Mouse (Mus musculus) intestine, embryonic 15.5 days (tissue): ENCODE results near the gene Tldc2. TPM values are rescaled to one million over a fixed set of nuclear protein-coding genes. Genes with fewer than 3 reads are reported as not detected.

Source experiments
- ATAC-seq: fragments of 200-750 bp; cut with Nextera tagmentation; 2 replicates; pipeline ENCODE4 v1.8.0; 2017; ENCODE audit warnings: moderate TSS enrichment, moderate library complexity
- H3K27ac ChIP-seq: fragments of 300-500 bp; sonication (generic); 2 replicates; pipeline ENCODE4 v1.5.1; 2015; ENCODE audit warnings: mild to moderate bottlenecking, inconsistent platforms
- H3K27me3 ChIP-seq: fragments of 300-500 bp; sonication (generic); replicated peaks from 2 replicates; pipeline ENCODE4 v1.6.1; 2015; ENCODE audit warnings: inconsistent platforms
- H3K36me3 ChIP-seq: fragments of 300-500 bp; sonication (generic); 2 replicates; pipeline ENCODE4 v1.6.1; 2015; ENCODE audit warnings: inconsistent platforms
- H3K4me1 ChIP-seq: fragments of 300-500 bp; sonication (generic); replicated peaks from 2 replicates; pipeline ENCODE4 v1.6.1; 2015; ENCODE audit warnings: inconsistent platforms
- H3K4me2 ChIP-seq: fragments of 300-500 bp; sonication (generic); replicated peaks from 2 replicates; pipeline ENCODE4 v1.6.1; 2015; ENCODE audit warnings: mild to moderate bottlenecking, inconsistent platforms
- H3K4me3 ChIP-seq: fragments of 300-500 bp; sonication (generic); replicated peaks from 2 replicates; pipeline ENCODE4 v1.5.1; 2015; ENCODE audit warnings: inconsistent platforms
- H3K9ac ChIP-seq: fragments of 300-500 bp; sonication (generic); 2 replicates; pipeline ENCODE4 v1.6.1; 2015; ENCODE audit warnings: inconsistent platforms
- H3K9me3 ChIP-seq: fragments of 300-500 bp; sonication (generic); 2 replicates; pipeline ENCODE4 v1.6.1; 2016; ENCODE audit warnings: inconsistent platforms
- WGBS: fragments of 180-500 bp; shearing (Covaris S2); methylation state at CpG from one replicate; pipeline ENCODE4 v1.1.7; 2015; 5-methylcytosine and 5-hydroxymethylcytosine counted together
- polyA plus RNA-seq: library from polyadenylated mRNA; unstranded; fragments of >200 nt; fragmentation: Nextera tagmentation; extraction: Ambion mirVana; gene quantifications from 2 replicates; pipeline ENCODE4 v1.2.1, GENCODE M21; 2015

Tldc2 gene
- polyA plus RNA-seq, 1 experiment from 2014 or later: not detected

- 79% methylated on average over 9 of the region's 9 CpGs for WGBS
- Histone ChIP-seq H3K9ac (no peak overlapping the region), H3K9me3 (no peaks in the 10 kb centered on the region), H3K4me2 (peak overlapping the region; percentile 85; the same call in 1 of the 2 replicates), H3K4me1 (peaks cover 79% of the 10 kb centered on the region), H3K27ac (0 out of 2 replicates have a peak overlapping the region, but pooled peaks have one; percentile 58), H3K4me3 (no peak overlapping the region), H3K27me3 (no peaks in the 10 kb centered on the region), H3K36me3 (no peaks in the 10 kb centered on the region)
- no peak for ATAC-seq
Observed at GRCm38 (mm10) chr2:157074186-157074724, 12.6 kb upstream of the Tldc2 start.

DNA sequence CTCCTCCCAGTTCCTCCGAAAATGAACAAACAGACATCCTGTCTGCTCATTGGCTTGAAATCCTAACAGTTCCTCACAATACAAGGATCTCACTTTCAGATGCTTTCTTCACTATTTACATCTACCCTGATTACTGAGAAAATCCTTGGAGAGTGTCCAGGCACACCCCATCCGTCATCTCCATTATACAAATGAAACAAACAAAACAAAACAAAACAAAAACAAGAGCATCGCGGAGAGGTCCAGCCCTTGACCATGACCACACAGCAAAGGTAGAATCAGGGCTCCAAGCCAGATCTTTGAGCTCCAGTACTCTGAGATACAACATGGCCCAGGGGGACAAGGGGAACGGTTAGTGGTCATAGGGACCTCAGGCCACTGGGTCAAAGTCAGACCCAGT lies 12.1 kb upstream of the Tldc2 start:
- Histone ChIP-seq H3K4me3 (no peak overlapping the region), H3K27ac (0 out of 2 replicates have a peak overlapping the region, but pooled peaks have one; percentile 58), H3K9me3 (no peaks in the 10 kb centered on the region), H3K4me2 (peak overlapping the region; percentile 85; the same call in 1 of the 2 replicates), H3K36me3 (no peaks in the 10 kb centered on the region), H3K4me1 (peaks cover 78% of the 10 kb centered on the region), H3K9ac (no peak overlapping the region), H3K27me3 (no peaks in the 10 kb centered on the region)
- ATAC-seq: no peak
- 63% methylated on average over 5 of the region's 5 CpGs for WGBS

- no peak overlapping the region for H3K4me3 ChIP-seq
- no peak overlapping the region for H3K9ac ChIP-seq
- no peaks in the 10 kb centered on the region for H3K36me3 ChIP-seq
- peak overlapping the region; percentile 27; the same call in 1 of the 2 replicates for H3K27ac ChIP-seq
- ATAC-seq: no peak
- peaks cover 75% of the 10 kb centered on the region for H3K4me1 ChIP-seq
- H3K4me2 ChIP-seq: peak overlapping the region; percentile 85
- H3K27me3 ChIP-seq: no peaks in the 10 kb centered on the region
- no peaks in the 10 kb centered on the region for H3K9me3 ChIP-seq
- 77% methylated on average over 3 of the region's 3 CpGs for WGBS
Observed at GRCm38 (mm10) chr2:157075226-157075625, 11.6 kb upstream of the Tldc2 start.

- WGBS: 41% methylated on average over 3 of the region's 3 CpGs
- Histone ChIP-seq H3K27me3 (no peaks in the 10 kb centered on the region), H3K9me3 (no peaks in the 10 kb centered on the region), H3K36me3 (no peaks in the 10 kb centered on the region), H3K4me2 (peak overlapping the region; percentile 85), H3K27ac (peak overlapping the region; percentile 27; the same call in 1 of the 2 replicates), H3K4me3 (no peak overlapping the region; the same call in 1 of the 2 replicates), H3K4me1 (peaks cover 71% of the 10 kb centered on the region), H3K9ac (no peak overlapping the region)
- no peak for ATAC-seq
Observed at GRCm38 (mm10) chr2:157075685-157076084, 11.2 kb upstream of the Tldc2 start.

GRCm38 (mm10) chr2:157076585-157076984 lies 10.3 kb upstream of the Tldc2 start:
- WGBS: 74% methylated on average over 7 of the region's 7 CpGs
- Histone ChIP-seq H3K27me3 (no peaks in the 10 kb centered on the region), H3K9ac (0 out of 2 replicates have a peak overlapping the region, but pooled peaks have one; percentile 89), H3K4me3 (no peak overlapping the region; the same call in 1 of the 2 replicates), H3K27ac (0 out of 2 replicates have a peak overlapping the region, but pooled peaks have one; percentile 9), H3K9me3 (no peaks in the 10 kb centered on the region), H3K4me1 (peaks cover 62% of the 10 kb centered on the region), H3K36me3 (no peaks in the 10 kb centered on the region), H3K4me2 (peak overlapping the region; percentile 85)
- ATAC-seq: no peak

GRCm38 (mm10) chr2:157077160-157077559 lies 9.7 kb upstream of the Tldc2 start:
- no peaks in the 10 kb centered on the region for H3K9me3 ChIP-seq
- H3K4me1 ChIP-seq: peaks cover 56% of the 10 kb centered on the region
- no peaks in the 10 kb centered on the region for H3K27me3 ChIP-seq
- peak overlapping the region; percentile 89 for H3K9ac ChIP-seq
- H3K4me2 ChIP-seq: peak overlapping the region; percentile 85
- no peaks in the 10 kb centered on the region for H3K36me3 ChIP-seq
- peak overlapping the region; percentile 95 for H3K27ac ChIP-seq
- WGBS: 22% methylated on average over 5 of the region's 5 CpGs
- peak overlapping the region; percentile 88 for H3K4me3 ChIP-seq
- no peak for ATAC-seq

- H3K36me3 ChIP-seq: no peaks in the 10 kb centered on the region
Observed at GRCm38 (mm10) chr2:157077641-157078058, 9.2 kb upstream of the Tldc2 start.

DNA sequence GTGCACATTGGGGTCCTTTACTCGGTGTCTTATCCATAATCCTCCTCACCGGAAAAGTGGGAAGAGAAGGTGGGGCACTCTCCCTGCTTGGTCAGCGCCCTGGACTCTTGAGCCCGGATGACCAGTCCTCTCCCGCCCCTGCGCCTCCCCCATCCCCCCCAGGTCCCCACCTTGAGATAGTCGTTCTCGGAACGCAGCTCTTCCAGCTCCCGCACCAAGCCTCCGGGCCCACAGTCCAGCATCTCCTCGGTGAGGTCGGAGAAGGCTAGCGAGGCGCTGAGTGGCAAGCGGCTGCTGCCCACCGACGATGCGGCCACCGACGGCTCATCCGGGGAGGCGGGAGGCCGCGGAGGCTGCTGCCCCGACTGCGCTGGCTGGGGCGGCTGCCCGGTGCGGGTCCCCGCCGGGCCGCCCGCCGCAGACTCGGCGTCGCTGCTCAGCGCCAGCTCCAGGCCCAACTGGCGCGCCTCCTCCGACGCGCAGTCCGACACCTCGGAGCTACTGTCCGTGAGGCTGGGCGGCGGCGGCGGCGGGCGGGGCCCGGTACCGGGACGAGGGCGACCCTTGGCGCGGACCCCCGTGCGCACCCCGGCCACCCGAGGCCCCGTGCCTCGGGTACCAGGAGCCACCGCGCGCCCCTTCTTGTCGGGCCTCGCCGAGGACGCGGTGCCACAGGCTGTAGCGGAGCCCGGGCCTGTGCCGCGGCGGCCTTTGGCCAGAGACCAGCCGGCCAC lies 8.6 kb upstream of the Tldc2 start:
- WGBS: under 1% methylated on average over 68 of the region's 79 CpGs
- no peaks in the 10 kb centered on the region for H3K27me3 ChIP-seq
- no peaks in the 10 kb centered on the region for H3K36me3 ChIP-seq
- H3K9me3 ChIP-seq: no peaks in the 10 kb centered on the region
- H3K9ac ChIP-seq: peak overlapping the region; percentile 89
- H3K4me3 ChIP-seq: peak overlapping the region; percentile 88
- H3K27ac ChIP-seq: peak overlapping the region; percentile 95
- H3K4me2 ChIP-seq: peak overlapping the region; percentile 85
- ATAC-seq: no peak
- H3K4me1 ChIP-seq: peaks cover 45% of the 10 kb centered on the region

More at GRCm38 (mm10) chr2:157077641-157078058, 9.2 kb upstream of the Tldc2 start:
- Histone ChIP-seq H3K27ac (peak overlapping the region; percentile 95), H3K4me3 (peak overlapping the region; percentile 88), H3K4me1 (peaks cover 51% of the 10 kb centered on the region), H3K27me3 (no peaks in the 10 kb centered on the region), H3K4me2 (peak overlapping the region; percentile 85), H3K9me3 (no peaks in the 10 kb centered on the region), H3K9ac (peak overlapping the region; percentile 89)
- peak; percentile 23 for ATAC-seq
- 3% methylated on average over 15 of the region's 15 CpGs for WGBS

GRCm38 (mm10) chr2:157078793-157079700 lies 7.8 kb upstream of the Tldc2 start, which contains the start of gene Soga1:
TSS of gene Soga1 (minus strand) at chr2:157079254.
- Histone ChIP-seq H3K36me3 (no peaks in the 10 kb centered on the region), H3K9ac (peak within 1 kb of the TSS; percentile 89), H3K9me3 (no peaks in the 10 kb centered on the region), H3K4me2 (peak within 1 kb of the TSS; percentile 85), H3K4me3 (peak within 1 kb of the TSS; percentile 88), H3K4me1 (peaks cover 37% of the 10 kb centered on the region), H3K27me3 (no peaks in the 10 kb centered on the region), H3K27ac (peak within 1 kb of the TSS; percentile 95)
- peak; percentile 90 for ATAC-seq
- WGBS: under 1% methylated on average over 135 of the region's 136 CpGs

GRCm38 (mm10) chr2:157079701-157080180 lies 7.1 kb upstream of the Tldc2 start:
- H3K9me3 ChIP-seq: no peaks in the 10 kb centered on the region
- H3K4me2 ChIP-seq: peak overlapping the region; percentile 85
- H3K36me3 ChIP-seq: no peaks in the 10 kb centered on the region
- peak overlapping the region; percentile 89 for H3K9ac ChIP-seq
- 10% methylated on average over 16 of the region's 16 CpGs for WGBS
- H3K27me3 ChIP-seq: no peaks in the 10 kb centered on the region
- no peak for ATAC-seq
- peaks cover 31% of the 10 kb centered on the region for H3K4me1 ChIP-seq
- H3K4me3 ChIP-seq: peak overlapping the region; percentile 88
- peak overlapping the region; percentile 95 for H3K27ac ChIP-seq

DNA sequence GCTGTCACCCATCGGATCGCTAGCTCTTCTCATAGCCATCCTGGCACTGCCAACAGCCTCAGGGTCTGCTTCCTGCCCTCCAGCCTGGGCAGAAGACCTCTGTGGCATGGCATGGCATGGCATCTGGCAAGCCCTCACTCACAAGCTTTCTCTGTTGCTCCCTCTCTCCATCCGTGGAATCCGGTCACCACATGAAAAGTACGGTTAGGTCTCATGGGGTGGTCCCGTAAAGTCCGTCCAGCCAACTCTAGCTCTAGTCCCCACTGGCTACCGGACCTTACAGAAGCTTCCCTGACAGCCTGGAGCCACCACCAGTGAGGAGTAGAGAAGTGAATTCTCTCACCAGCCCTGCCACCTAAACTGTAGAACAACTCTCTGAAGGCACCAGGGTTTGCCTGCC lies 5.5 kb upstream of the Tldc2 start:
- Histone ChIP-seq H3K4me2 (no peak overlapping the region), H3K9ac (no peak overlapping the region), H3K27me3 (no peaks in the 10 kb centered on the region), H3K27ac (no peak overlapping the region), H3K4me3 (no peak overlapping the region), H3K9me3 (no peaks in the 10 kb centered on the region), H3K36me3 (no peaks in the 10 kb centered on the region), H3K4me1 (peaks cover 17% of the 10 kb centered on the region)
- 95% methylated on average over 8 of the region's 8 CpGs for WGBS
- no peak for ATAC-seq
